Mouse (Mus musculus) inflammation-experienced regulatory T-cells (primary cell): ENCODE measurements around the gene Grem1. TPM values are rescaled to one million over a fixed set of nuclear protein-coding genes. Genes with fewer than 3 reads are reported as not detected.

Experiments used
- polyA plus RNA-seq, 2 experiments: library from polyadenylated mRNA; unstranded; fragments of 100-300 nt; shearing (Covaris generic); gene quantifications; one replicate each; pipeline ENCODE4 v1.2.1; 2017

Grem1 gene
- not detected for polyA plus RNA-seq

GRCm38 (mm10) chr2:113758311-113759161, at the start of gene Grem1:
Gene Grem1 (minus strand): TSS chr2:113758646.

Other genes with a start within 250 kb of the Grem1 start
- gene Scg5, start 70.5 kb upstream of the Grem1 start, polyA plus RNA-seq, result 1 to 10 TPM; 6.3 to 9.3 TPM
- gene Arhgap11a, start 90.0 kb upstream of the Grem1 start, polyA plus RNA-seq, result 1 to 10 TPM; 3.2 to 5.1 TPM